25 mouse cellular contexts compared by ENCODE assay signal in genomic region chr16:11501611-11502010, GRCm38 (mm10).
DNase-seq lines count a peak whose midpoint lies in the region; ATAC-seq and TF ChIP-seq lines count a peak whose summit lies in the region.
"Had no signal": no experiment of that assay in that cellular context is flagged by ENCODE, and none has a peak within 500 bp of the region (broad histone marks: within the 10 kb centered on the region; RNA-seq: fewer than 3 reads in every experiment).

No protein-coding gene starts in this region.

- no peaks in the 10 kb centered on the region for H3K9me3 ChIP-seq in heart, embryonic 15.5 days (replicated peaks)
- H3K9me3 ChIP-seq in kidney, postnatal 0 days (replicated peaks; ENCODE audit: low read length) = no peaks in the 10 kb centered on the region
- H3K9me3 ChIP-seq in stomach, postnatal 0 days (ENCODE audit: control insufficient read depth, low read length) = no peaks in the 10 kb centered on the region
- H3K9me3 ChIP-seq: embryonic facial prominence, embryonic 15.5 days; forebrain, embryonic 15.5 days; G1E; hindbrain, embryonic 12.5 days; limb, embryonic 13.5 days; liver, embryonic 13.5 days; midbrain, embryonic 12.5 days; stomach, embryonic 15.5 days had no signal

- no peaks in the 10 kb centered on the region for H3K27me3 ChIP-seq in heart, embryonic 15.5 days
- H3K27me3 ChIP-seq in kidney, postnatal 0 days (ENCODE audit: insufficient read depth, low read length) = no peaks in the 10 kb centered on the region
- H3K27me3 ChIP-seq in stomach, postnatal 0 days (ENCODE audit: control insufficient read depth, insufficient read depth, low read length) = no peaks in the 10 kb centered on the region
- H3K27me3 ChIP-seq: CH12.LX; embryonic facial prominence, embryonic 15.5 days; forebrain, embryonic 15.5 days; hindbrain, embryonic 12.5 days; limb, embryonic 13.5 days; liver, embryonic 13.5 days; midbrain, embryonic 12.5 days; stomach, embryonic 15.5 days had no signal

- no peak for DNase-seq in heart, adult 11 months
- peak; percentile 39 for DNase-seq in kidney, postnatal 0 days (ENCODE audit: low spot score)
- DNase-seq in kidney, adult 9 months = no peak
- DNase-seq in ZHBTc4 (ENCODE audit: low read depth, low spot score) = peak; percentile 29
- no peak for DNase-seq in stomach, postnatal 0 days (ENCODE audit: low spot score)
- DNase-seq in embryo, embryonic 10.5 days (ENCODE audit: low spot score) = no peak
- DNase-seq: adrenal gland, postnatal 14 days; cerebellum, adult 8-10 months; cerebellum, postnatal 36 days; gastrocnemius, postnatal 25 days; kidney, postnatal 36 days; liver, embryonic 13.5 days; lung, embryonic 14.5 days; thymus, adult 18-20 months; thymus, postnatal 36 days had no signal

- H3K27ac ChIP-seq in heart, embryonic 15.5 days = peak overlapping the region; percentile 82
- H3K27ac ChIP-seq in kidney, postnatal 0 days = 0 out of 2 replicates have a peak overlapping the region, but pooled peaks have one; percentile 25
- 0 out of 2 replicates have a peak overlapping the region, but pooled peaks have one; percentile 24 for H3K27ac ChIP-seq in stomach, postnatal 0 days (replicated peaks)
- H3K27ac ChIP-seq: embryonic facial prominence, embryonic 15.5 days; forebrain, embryonic 15.5 days; hindbrain, embryonic 12.5 days; limb, embryonic 13.5 days; liver, embryonic 13.5 days; midbrain, embryonic 12.5 days; stomach, embryonic 15.5 days had no signal

- 55% methylated on average over 2 of the region's 2 CpGs for WGBS in heart, embryonic 15.5 days
- 56% methylated on average over 2 of the region's 2 CpGs for WGBS in kidney, postnatal 0 days
- 73% methylated on average over 2 of the region's 2 CpGs for WGBS in stomach, postnatal 0 days

- peaks cover 48% of the 10 kb centered on the region for H3K4me1 ChIP-seq in heart, embryonic 15.5 days (replicated peaks)
- H3K4me1 ChIP-seq in kidney, postnatal 0 days (replicated peaks; ENCODE audit: insufficient read depth, low read length) = peaks cover 26% of the 10 kb centered on the region
- H3K4me1 ChIP-seq in stomach, postnatal 0 days (replicated peaks; ENCODE audit: control insufficient read depth, insufficient read depth) = no peaks in the 10 kb centered on the region
- H3K4me1 ChIP-seq: midbrain, embryonic 12.5 days had no signal

- H3K4me3 ChIP-seq in heart, embryonic 15.5 days = no peak overlapping the region
- no peak overlapping the region for H3K4me3 ChIP-seq in kidney, postnatal 0 days (replicated peaks; ENCODE audit: low read depth, low read length)
- no peak overlapping the region for H3K4me3 ChIP-seq in stomach, postnatal 0 days (ENCODE audit: low read depth, low read length)
- H3K4me3 ChIP-seq: embryonic facial prominence, embryonic 15.5 days; forebrain, embryonic 15.5 days; hindbrain, embryonic 12.5 days; limb, embryonic 13.5 days; liver, embryonic 13.5 days; midbrain, embryonic 12.5 days; stomach, embryonic 15.5 days had no signal

- no peak overlapping the region for H3K4me2 ChIP-seq in heart, embryonic 15.5 days
- no peak overlapping the region for H3K4me2 ChIP-seq in kidney, postnatal 0 days (ENCODE audit: low read length)
- no peak overlapping the region for H3K4me2 ChIP-seq in stomach, postnatal 0 days (replicated peaks; ENCODE audit: low read depth)
- H3K4me2 ChIP-seq: embryonic facial prominence, embryonic 15.5 days; forebrain, embryonic 15.5 days; hindbrain, embryonic 12.5 days; limb, embryonic 13.5 days; liver, embryonic 13.5 days; lung, embryonic 14.5 days; midbrain, embryonic 12.5 days; stomach, embryonic 15.5 days had no signal

- H3K9ac ChIP-seq in heart, embryonic 15.5 days = no peak overlapping the region
- H3K9ac ChIP-seq in kidney, postnatal 0 days (ENCODE audit: low read depth, low read length) = no peak overlapping the region
- no peak overlapping the region for H3K9ac ChIP-seq in stomach, postnatal 0 days (ENCODE audit: low read length)
- H3K9ac ChIP-seq: embryonic facial prominence, embryonic 15.5 days; forebrain, embryonic 15.5 days; hindbrain, embryonic 12.5 days; limb, embryonic 13.5 days; liver, embryonic 13.5 days; lung, embryonic 14.5 days; midbrain, embryonic 12.5 days; stomach, embryonic 15.5 days had no signal

- no peak for ATAC-seq in heart, embryonic 15.5 days (replicated peaks; ENCODE audit: insufficient number of reproducible peaks, insufficient read depth, low FRiP score, low read depth)
- ATAC-seq in kidney, postnatal 0 days (replicated peaks; ENCODE audit: low FRiP score, low read depth) = no peak
- no peak for ATAC-seq in stomach, postnatal 0 days (ENCODE audit: low FRiP score, low TSS enrichment)
- ATAC-seq: forebrain, embryonic 15.5 days; intestine, postnatal 0 days had no signal

- no peak for TF ChIP-seq EP300 in stomach, postnatal 0 days (optimal IDR thresholded peaks at IDR 0.05)

- no peaks in the 10 kb centered on the region for H3K36me3 ChIP-seq in heart, embryonic 15.5 days
- H3K36me3 ChIP-seq in kidney, postnatal 0 days (ENCODE audit: insufficient read depth, low read length) = no peaks in the 10 kb centered on the region
- no peaks in the 10 kb centered on the region for H3K36me3 ChIP-seq in stomach, postnatal 0 days (ENCODE audit: control insufficient read depth, insufficient read depth, low read length)
- H3K36me3 ChIP-seq: embryonic facial prominence, embryonic 15.5 days; forebrain, embryonic 15.5 days; G1E; hindbrain, embryonic 12.5 days; liver, embryonic 13.5 days; midbrain, embryonic 12.5 days; stomach, embryonic 15.5 days had no signal

- TF ChIP-seq CTCF in kidney, postnatal 0 days (IDR thresholded peaks at IDR 0.05; ENCODE audit: low read depth) = no peak
- TF ChIP-seq CTCF in stomach, postnatal 0 days (IDR thresholded peaks at IDR 0.05; ENCODE audit: low read depth) = no peak

Comparison
In these comparisons a context has a peak if more than half of its experiments do, and no peak if none do; other contexts are left out.
1. DNase-seq: peak in kidney, postnatal 0 days (single experiment) and ZHBTc4 (single experiment); none in heart, adult 11 months (single experiment), kidney, adult 9 months (single experiment), stomach, postnatal 0 days (single experiment) and embryo, embryonic 10.5 days (single experiment).
2. H3K27ac ChIP-seq: peak in every context shown above with its lines; median percentile 82 in heart, embryonic 15.5 days; 25 in kidney, postnatal 0 days; 24 in stomach, postnatal 0 days.